Mouse (Mus musculus) limb, embryonic 14.5 days (tissue): ENCODE data around the gene Slc35c1. TPM values are rescaled to one million over a fixed set of nuclear protein-coding genes. Genes with fewer than 3 reads are reported as not detected.

Experiments
- ATAC-seq: fragments of 200-750 bp; cut with Nextera tagmentation; 2 replicates; pipeline ENCODE4 v1.8.0; 2017; ENCODE audit warnings: low read depth, moderate number of reproducible peaks, moderate TSS enrichment; ENCODE audit not compliant: low FRiP score
- DNase-seq: peaks from one replicate; pipeline ENCODE4 v3.0.0-alpha.2; 2015; ENCODE audit warnings: low spot score
- H3K27ac ChIP-seq: fragments of 300-500 bp; sonication (generic); replicated peaks from 2 replicates; pipeline ENCODE4 v1.5.1; 2014; ENCODE audit warnings: low read depth, mild to moderate bottlenecking, low read length, moderate library complexity, mixed read lengths
- H3K27me3 ChIP-seq: fragments of 300-500 bp; sonication (generic); 2 replicates; pipeline ENCODE4 v1.6.1; 2014; ENCODE audit warnings: low read length, mixed read lengths; ENCODE audit not compliant: control insufficient read depth, insufficient read depth
- H3K36me3 ChIP-seq: fragments of 300-500 bp; sonication (generic); 2 replicates; pipeline ENCODE4 v1.6.1; 2014; ENCODE audit warnings: mild to moderate bottlenecking, low read length, moderate library complexity, mixed read lengths; ENCODE audit not compliant: control insufficient read depth, insufficient read depth
- H3K4me1 ChIP-seq: fragments of 300-500 bp; sonication (generic); 2 replicates; pipeline ENCODE4 v1.6.1; 2014; ENCODE audit warnings: antibody characterized with exemption, low read length, mixed read lengths; ENCODE audit not compliant: control insufficient read depth, insufficient read depth
- H3K4me2 ChIP-seq: fragments of 300-500 bp; sonication (generic); replicated peaks from 2 replicates; pipeline ENCODE4 v1.6.1; 2014; ENCODE audit warnings: low read depth, mild to moderate bottlenecking, low read length, moderate library complexity; ENCODE audit not compliant: severe bottlenecking
- H3K4me3 ChIP-seq: fragments of 300-500 bp; sonication (generic); replicated peaks from 2 replicates; pipeline ENCODE4 v1.5.1; 2014; ENCODE audit warnings: low read length
- H3K9ac ChIP-seq: fragments of 300-500 bp; sonication (generic); 2 replicates; pipeline ENCODE4 v1.6.1; 2014; ENCODE audit warnings: mild to moderate bottlenecking, low read depth, low read length, moderate library complexity; ENCODE audit not compliant: severe bottlenecking
- H3K9me3 ChIP-seq: fragments of 300-500 bp; sonication (generic); 2 replicates; pipeline ENCODE4 v1.6.1; 2016; ENCODE audit warnings: low read length; ENCODE audit not compliant: control insufficient read depth
- POLR2A ChIP-seq: fragments of 200-500 bp; IDR thresholded peaks from 2 replicates; pipeline ENCODE4 v1.8.0; 2012; ENCODE audit warnings: inconsistent platforms, mild to moderate bottlenecking, moderate library complexity, borderline replicate concordance; ENCODE audit not compliant: insufficient read depth, insufficient read length; ENCODE audit errors: extremely low read depth
- WGBS: fragments of 180-500 bp; shearing (Covaris S2); extraction: QIAGEN DNeasy Blood & Tissue Kit; methylation state at CpG from one replicate; pipeline ENCODE4 v1.1.7; 2014; 5-methylcytosine and 5-hydroxymethylcytosine counted together
- polyA plus RNA-seq, 2 experiments: library from polyadenylated mRNA; depleted of rRNA in 1 of 2; stranded (reverse) in 1 of 2; unstranded in 1 of 2; fragments of >200 nt; fragmentation: Nextera tagmentation in 1 of 2; extraction: Ambion mirVana in 1 of 2; gene quantifications; 2 replicates each; pipeline versions ENCODE4 v1.2.1 to v1.2.3; 2012 to 2014

Slc35c1 gene
- polyA plus RNA-seq, 2 experiments, result 14.3 to 16.1 TPM

DNA sequence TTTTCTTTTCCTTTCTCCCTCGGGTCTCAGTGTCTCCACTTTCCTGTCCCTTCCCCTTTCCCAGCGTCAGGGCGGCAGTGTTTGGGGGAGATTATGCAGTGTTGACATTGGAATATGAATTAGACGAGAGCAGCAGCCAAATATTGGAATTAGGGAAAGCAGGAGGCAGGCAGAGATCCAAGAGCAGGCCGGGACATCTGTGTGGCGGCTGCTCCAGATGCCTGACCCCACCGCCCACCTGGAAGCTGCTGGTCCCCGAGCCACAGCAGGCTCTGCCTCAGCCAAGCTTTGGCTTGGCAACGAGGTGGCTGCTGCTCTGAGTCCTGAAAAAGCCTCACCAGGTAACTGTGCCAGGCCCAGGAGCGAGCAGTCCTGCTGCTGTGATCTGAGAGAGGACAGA is 36.3 kb upstream of the Slc35c1 start:
- Histone ChIP-seq H3K27ac (no peak overlapping the region), H3K9me3 (no peaks in the 10 kb centered on the region), H3K4me2 (no peak overlapping the region), H3K4me3 (no peak overlapping the region), H3K9ac (no peak overlapping the region), H3K36me3 (no peaks in the 10 kb centered on the region), H3K4me1 (peaks cover 9% of the 10 kb centered on the region; the same call in 1 of the 2 replicates), H3K27me3 (no peaks in the 10 kb centered on the region)
- DNase-seq, result peak; percentile 51
- TF ChIP-seq POLR2A, result no peak
- no peak for ATAC-seq
- 25% methylated on average over 10 of the region's 10 CpGs for WGBS

DNA sequence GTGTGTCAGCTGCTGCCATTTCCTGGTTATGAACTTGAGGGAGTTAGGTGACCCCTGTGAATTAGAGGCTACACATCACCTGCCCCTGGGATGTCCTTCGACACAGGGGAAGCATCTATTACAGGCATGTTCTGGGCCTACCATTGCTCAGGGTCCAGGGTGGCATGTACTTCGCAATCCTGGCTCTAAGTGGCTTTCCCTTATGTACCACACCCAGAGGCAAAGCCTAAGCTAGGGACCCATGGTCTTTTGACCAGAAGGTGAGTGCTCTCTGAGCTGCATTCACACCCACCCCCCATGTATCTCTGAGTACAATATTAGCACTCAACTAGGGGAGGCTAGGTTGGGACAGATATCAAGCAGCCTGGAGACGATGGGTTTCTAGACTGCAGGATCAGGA is 34.6 kb upstream of the Slc35c1 start:
- no peaks in the 10 kb centered on the region for H3K36me3 ChIP-seq
- no peak for DNase-seq
- no peak for TF ChIP-seq POLR2A

GRCm38 (mm10) chr2:92494423-92494822 is 34.1 kb upstream of the Slc35c1 start:
- no peak for TF ChIP-seq POLR2A
- Histone ChIP-seq H3K9ac (no peak overlapping the region), H3K9me3 (no peaks in the 10 kb centered on the region), H3K4me2 (no peak overlapping the region), H3K27ac (no peak overlapping the region), H3K4me1 (peaks cover 9% of the 10 kb centered on the region; the same call in 1 of the 2 replicates), H3K4me3 (no peak overlapping the region), H3K27me3 (no peaks in the 10 kb centered on the region), H3K36me3 (no peaks in the 10 kb centered on the region)
- DNase-seq (no peak), ATAC-seq (no peak)
- WGBS, result 44% methylated on average over 8 of the region's 8 CpGs

More for the DNA sequence above, 34.6 kb upstream of the Slc35c1 start:
- Histone ChIP-seq H3K27ac (no peak overlapping the region), H3K4me2 (no peak overlapping the region), H3K27me3 (no peaks in the 10 kb centered on the region), H3K4me3 (no peak overlapping the region), H3K9ac (no peak overlapping the region), H3K9me3 (no peaks in the 10 kb centered on the region), H3K4me1 (peaks cover 9% of the 10 kb centered on the region; the same call in 1 of the 2 replicates)
- WGBS, result 86% methylated on average over 3 of the region's 3 CpGs
- ATAC-seq, result no peak

DNA sequence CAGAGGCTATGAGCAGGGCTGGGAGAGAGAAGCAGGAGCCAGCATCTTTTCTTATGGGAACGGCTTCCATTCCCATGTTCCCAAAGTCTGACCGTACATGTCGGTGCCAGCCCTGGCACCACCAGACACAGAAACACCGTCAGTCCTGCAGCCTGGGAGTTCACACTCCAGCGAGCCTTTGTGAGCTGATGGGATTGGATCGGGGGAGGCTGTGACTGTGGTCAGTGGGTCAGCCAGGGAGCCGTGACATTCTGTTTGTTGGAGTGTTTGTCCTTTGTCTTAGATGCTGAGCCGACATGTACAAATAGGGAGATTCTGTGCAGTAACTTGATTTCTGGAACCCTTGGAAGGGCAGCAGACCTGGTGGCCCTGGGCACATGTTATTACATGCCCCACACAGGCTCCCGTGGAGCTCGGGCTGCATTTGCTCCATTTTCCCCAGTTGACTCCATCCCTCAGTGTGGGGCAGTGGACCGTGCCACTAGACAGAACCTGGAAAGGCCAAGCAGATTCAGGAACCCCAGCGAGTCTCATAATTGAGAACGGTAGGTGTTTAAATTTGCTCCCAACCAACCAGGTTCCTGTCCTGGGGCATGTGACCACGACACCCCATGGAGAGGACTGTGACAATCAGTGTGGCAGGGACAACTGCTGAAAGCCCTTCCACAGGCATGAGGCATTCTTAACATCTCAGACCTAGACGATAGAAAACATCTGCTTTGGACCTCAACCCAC is 33.5 kb upstream of the Slc35c1 start:
- 73% methylated on average over 15 of the region's 15 CpGs for WGBS
- Histone ChIP-seq H3K9ac (no peak overlapping the region), H3K4me3 (no peak overlapping the region), H3K4me1 (peaks cover 9% of the 10 kb centered on the region; the same call in 1 of the 2 replicates), H3K4me2 (no peak overlapping the region), H3K9me3 (no peaks in the 10 kb centered on the region), H3K36me3 (no peaks in the 10 kb centered on the region), H3K27ac (no peak overlapping the region), H3K27me3 (no peaks in the 10 kb centered on the region)
- ATAC-seq, result no peak
- TF ChIP-seq POLR2A, result no peak
- no peak for DNase-seq

DNA sequence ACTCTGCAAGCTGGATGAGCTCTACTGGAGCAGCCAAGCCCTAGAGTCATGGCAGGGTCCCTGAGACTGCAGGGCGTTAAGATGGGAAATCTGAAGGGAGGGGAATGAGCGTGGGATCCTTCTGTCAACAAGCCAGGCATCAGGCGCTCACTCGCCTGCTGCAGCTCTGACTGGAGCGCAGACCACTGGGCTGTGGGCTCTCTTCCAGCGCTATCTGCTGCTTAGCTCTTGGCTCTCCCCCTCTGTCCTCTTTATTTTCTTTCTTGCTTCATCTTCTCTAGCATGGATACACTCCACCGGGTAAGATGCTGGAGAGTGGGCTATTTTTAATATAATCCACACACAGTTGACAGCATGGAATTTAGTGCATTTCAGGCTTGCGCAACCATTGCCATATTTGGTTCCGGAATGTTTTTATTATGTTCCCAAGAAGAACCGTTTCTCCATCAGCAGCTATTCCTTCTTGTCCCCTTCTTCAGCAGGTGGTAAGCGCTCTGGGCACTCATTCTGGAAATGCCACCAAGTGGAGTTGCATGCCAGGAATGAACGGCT is 31.7 kb upstream of the Slc35c1 start:
- no peak overlapping the region for H3K4me2 ChIP-seq
- no peaks in the 10 kb centered on the region for H3K36me3 ChIP-seq
- peak; percentile 42 for DNase-seq
- ATAC-seq, result no peak
- no peak overlapping the region for H3K9ac ChIP-seq
- TF ChIP-seq POLR2A, result no peak
- WGBS, result 57% methylated on average over 12 of the region's 12 CpGs
- no peak overlapping the region for H3K4me3 ChIP-seq
- no peaks in the 10 kb centered on the region for H3K9me3 ChIP-seq
- no peak overlapping the region for H3K27ac ChIP-seq
- no peaks in the 10 kb centered on the region for H3K27me3 ChIP-seq
- H3K4me1 ChIP-seq, result peaks cover 7% of the 10 kb centered on the region; the same call in 1 of the 2 replicates
